Mouse (Mus musculus) yolk sac, embryonic 10.5 days (tissue): ENCODE results near the gene Frat1.
A peak's percentile ranks its signal among the peaks of the same experiment; 100 is the strongest.
"Not testable (repeated sequence)": the region's sequence is repeated elsewhere in the genome, so short reads cannot be mapped to it uniquely, and the experiment has no call there.

Experiments used
- DNase-seq: peaks from one replicate; pipeline ENCODE4 v3.0.0-alpha.2; 2017; ENCODE audit warnings: low spot score

The Frat1 gene

DNA sequence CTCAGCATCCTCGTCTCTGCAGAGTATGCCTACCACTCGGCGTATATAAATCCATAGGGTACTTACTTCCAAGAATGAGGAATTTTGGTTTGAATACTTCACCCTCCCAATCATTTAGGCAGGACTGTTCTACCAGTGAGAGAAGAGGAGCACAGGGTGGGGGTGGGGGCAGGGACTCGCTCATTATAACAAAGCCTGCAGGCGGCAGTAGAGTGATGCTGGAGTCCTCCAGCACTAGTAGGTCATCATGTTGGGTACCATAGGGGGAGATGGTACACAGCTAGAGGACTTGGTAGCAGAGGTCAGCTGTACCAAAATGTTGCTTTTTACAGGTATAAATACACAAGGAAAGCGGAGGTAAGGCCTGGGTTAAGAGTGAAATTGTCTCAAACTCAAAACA, 14.6 kb downstream of the Frat1 start:
- no peak for DNase-seq

DNA sequence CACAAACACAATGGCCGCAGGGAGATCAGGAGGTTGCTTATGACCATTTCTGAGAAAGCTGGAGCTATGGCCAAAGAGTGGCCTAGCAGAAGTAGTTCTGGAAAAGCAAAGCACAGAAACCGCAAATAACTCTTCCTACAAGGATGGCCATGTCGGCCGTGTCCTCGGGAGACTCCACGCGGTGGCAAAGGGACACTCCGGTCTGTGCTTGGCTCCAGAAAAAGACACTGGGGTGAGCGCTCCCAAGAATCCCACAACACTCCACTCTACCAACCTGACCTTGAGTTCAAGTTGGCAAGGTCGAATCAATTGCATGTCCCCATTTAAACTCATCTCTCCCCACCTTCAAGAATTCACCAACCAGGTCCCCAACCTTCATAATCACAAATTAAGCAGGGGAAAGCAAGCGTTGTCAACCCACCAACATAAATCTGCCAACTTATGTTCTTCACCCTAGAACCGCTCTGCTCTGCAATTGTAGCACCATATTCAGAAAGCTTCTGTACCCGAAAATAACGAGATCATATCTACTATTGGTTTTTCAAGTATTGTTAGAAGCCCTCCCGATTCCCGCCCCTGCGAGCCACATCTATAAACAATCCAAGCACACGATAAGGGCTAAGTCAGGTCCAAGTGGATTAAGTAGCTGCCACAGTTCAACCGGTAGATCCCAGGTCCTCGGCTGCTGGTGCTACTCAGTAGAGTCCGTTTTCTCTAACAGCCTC, 16.8 kb downstream of the Frat1 start:
- no peak for DNase-seq

- peak; percentile 50 for DNase-seq
These were observed 17.4 kb downstream of the Frat1 start for GRCm38 (mm10) chr19:41847091-41847581.

- DNase-seq = peak; percentile 16
These were observed 17.8 kb downstream of the Frat1 start for GRCm38 (mm10) chr19:41847614-41847991.

- peak; percentile 92 for DNase-seq
These were observed 18.5 kb downstream of the Frat1 start, which contains the start of gene Frat2 for GRCm38 (mm10) chr19:41847992-41848851. Gene Frat2 (minus strand): TSS chr19:41848132.

DNA sequence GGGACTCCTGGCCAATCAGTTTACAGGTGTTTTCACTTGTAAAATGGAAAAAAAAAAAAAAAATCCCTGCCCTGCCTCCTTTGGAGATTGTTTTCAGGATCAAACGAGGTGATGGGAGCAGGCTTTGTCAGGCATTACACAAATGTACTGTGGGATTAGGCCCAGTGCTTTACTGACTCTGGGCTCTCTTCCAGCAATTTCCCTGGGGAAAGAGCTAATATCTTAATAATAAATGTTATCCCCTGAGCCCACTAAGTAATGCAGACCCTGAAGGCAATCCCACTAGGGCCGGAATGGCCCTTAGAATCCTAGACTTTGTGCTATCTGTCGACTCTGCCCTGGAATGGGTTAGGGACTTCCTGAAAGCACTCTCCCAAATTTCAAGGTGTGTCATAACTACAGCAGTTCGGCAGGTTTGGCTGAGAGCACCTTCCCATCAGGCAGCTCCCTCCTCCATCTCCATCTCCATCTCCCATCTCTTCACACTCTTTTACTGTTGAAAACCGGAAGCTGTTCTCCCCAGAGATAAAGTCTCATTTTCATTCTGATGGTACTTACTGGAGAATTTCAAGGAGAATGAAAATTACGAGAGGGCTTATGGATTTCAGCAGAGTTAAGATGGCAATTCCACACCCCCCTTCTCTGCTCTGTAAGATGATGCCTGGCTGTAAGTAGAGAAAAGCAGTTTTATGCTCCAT, 20.4 kb downstream of the Frat1 start:
- no peak for DNase-seq

DNA sequence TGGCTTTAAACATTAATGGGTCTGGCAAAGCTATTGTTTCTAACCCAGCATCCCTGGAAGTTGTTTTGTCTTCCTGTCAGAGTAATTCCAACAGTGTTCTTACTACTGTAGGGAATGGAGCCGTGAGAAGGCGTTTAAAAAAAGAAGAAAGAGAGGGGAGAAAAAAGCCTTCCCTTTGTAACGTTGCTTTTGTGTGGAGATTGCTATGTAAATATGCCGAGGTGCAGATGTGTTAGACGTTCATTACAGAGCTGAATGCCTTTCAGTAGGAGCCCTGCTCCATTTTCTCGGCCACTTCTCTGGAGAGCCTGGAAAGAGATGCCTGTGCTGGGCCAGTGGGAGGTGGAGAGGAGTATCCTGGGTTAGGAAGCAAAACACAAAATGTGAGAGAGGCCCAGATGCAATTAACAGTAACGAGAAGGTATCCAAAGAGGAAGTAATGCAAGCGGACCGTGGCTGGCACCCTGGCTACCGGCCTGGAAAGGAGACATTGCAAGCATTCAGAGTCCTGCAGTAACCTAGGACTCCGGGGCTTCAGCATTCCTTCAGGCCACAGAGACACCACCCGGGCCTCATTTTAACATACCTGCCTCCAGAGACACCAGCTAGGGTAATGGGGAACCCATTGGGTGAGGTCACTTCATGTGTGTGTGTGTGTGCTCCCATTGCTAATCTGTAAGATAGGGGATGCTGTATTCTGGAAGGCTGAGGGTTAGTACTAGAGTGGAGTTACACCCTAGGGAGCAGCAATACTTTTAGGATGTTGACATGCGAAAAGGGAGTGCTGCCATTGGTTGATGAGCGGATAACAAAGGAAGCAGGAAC, 21.2 kb downstream of the Frat1 start:
- no peak for DNase-seq

DNA sequence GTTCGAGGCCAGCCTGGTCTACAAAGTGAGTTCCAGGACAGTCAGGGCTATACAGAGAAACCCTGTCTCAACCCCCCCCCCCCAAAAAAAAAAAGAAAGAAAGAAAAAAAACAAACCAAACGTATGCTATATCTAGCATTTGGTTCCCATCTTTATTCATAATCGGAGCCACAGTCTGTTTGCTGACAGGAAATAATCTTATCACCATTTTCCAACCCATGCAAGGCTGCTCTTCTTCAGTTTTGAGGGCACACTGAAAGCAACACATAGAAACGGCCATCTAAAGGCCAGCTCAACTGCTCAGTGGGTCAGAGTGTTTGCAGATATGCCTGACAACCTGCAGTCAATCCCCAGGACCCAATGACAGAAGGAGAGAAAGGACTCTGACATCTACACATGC, 22.7 kb downstream of the Frat1 start:
- DNase-seq = no peak

DNA sequence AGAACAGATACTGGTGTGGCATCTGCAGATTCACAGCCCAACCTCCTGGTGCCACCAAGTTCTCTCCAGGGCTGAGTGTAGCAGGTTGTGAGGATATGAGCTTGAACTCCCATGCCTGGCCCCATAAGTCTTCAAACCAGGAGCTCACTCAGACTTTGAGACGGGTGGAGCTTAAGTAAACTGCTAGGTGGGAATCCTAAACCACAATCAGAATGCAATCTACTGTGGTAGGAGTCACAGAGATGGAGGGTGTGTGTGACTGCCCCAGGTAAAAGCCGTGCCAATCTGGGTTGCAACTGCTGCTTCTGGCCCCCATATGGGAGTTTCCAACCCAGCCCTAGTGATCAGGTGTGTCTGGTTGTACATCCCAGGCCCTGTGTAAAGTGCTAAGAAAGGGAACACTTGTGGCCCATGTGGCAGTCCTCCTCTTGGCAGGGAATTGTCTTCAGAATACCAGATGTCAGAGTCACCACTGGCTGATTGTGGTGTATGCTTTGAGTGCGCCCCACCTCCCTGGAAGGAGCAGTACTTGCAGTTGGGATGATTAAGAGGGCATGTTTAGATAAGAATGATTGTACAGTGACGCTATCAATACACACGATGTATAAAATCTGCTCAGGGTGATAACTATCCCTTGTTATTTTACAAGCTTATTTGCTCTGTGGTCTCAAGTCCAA, 27.5 kb downstream of the Frat1 start:
- no peak for DNase-seq

DNA sequence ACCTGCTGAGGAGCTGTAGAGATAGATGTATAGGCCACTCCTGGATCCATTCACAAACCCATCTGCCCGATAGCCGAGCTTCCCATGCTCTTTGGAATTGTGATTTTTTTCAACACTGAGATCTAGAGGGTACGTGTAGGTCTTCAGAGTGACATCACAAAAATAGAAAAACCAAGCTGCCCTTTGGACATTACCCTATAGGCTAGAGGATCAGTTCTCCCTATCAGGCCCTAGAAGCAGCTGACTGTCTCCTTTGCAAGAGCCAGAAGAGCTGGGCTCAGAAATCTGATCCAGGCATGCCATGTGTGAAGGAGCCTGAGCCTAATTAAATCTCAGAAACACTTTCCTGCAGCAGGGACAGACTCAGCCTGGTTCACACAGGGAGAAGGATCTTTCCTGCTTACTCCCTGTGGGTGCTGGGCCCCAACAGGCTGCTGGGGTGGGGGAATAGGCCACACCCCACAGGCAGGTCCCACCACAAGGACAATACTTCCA, 28.1 kb downstream of the Frat1 start:
- DNase-seq = no peak

DNA sequence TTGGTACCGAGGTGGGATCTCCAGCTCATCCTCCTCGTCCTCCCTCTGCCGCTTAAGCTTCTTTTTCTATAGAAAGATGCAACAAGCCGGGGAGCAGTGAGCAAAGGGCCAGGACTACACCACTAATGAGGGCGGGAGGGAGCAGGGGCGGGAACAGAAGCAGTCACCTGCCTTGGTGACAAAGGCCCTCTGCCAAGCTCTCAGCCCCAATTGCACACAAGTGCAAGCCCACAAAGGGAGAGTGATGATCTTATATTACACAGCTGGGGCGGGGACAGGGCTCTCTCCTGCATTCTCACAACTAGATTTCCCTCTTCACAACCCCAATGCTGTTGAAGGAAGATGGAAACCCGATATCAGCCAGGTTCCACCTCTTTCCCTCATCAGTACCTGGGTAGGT, 36.9 kb downstream of the Frat1 start:
- DNase-seq = no peak

GRCm38 (mm10) chr19:41869296-41869695, 39.5 kb downstream of the Frat1 start:
- DNase-seq = no peak

DNA sequence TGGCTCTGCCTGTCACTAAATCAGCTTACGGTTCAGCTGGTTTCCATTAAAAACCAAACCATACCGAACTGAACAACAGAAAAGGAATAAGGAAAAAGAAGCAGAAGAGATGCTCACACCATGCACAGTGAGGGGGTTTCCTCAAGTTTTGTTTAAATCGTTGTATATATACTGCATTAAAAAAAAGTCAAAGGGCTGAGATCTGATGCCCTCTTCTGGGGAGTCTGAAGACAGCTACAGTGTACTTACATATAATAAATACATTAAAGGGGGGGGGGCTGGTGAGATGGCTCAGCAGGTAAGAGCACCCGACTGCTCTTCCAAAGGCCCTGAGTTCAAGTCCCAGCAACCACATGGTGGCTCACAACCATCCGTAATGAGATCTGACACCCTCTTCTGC, 40.2 kb downstream of the Frat1 start:
- not testable (repeated sequence) for DNase-seq

DNA sequence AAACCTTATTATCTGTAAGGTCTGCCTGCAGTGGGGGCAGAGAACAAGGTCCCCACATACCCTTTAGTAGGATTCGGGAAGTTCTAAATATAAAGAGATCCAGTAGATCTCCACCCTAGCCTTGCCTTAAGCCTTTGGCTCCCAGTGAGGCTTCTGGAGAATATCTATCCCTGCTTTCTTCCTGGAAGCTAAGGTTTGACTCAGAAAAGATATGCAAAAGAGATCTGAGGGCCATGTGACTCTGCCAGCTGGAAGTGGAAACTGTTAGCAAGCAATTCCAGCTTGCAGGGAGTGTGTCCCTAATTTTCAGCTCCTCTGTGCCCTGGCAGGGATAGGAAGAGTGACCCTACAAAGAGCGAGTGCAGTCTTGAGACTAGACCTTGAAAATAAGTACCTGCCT, 42.5 kb downstream of the Frat1 start:
- no peak for DNase-seq

DNA sequence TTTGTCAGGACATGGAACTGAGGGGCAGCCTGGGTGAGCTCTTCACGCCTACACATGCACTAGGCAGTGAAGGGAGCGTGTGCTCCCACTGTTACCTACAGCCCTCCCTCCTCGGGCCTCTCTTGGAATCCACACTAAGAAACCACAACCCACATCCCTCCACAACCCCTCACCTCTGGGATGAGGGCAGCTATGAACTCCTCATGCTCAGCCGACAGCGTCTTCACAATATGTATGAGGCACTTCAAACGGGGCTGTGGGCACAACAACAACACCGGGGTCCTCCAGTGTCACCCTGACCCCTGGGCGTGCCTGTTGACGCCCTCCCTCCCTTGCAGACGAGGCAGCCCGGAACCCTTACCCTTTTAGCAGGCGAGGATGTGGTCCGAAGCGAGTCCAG, 44.6 kb downstream of the Frat1 start:
- no peak for DNase-seq

- DNase-seq = no peak
These were observed 52.1 kb downstream of the Frat1 start for GRCm38 (mm10) chr19:41881842-41882241.
